Mouse (Mus musculus) kidney, adult 18-20 months (tissue): ENCODE data around the gene Lrp2.
A peak's percentile ranks its signal among the peaks of the same experiment; 100 is the strongest.

Experiments used
- DNase-seq: peaks from one replicate; pipeline ENCODE4 v3.0.0; 2021

Lrp2 gene

DNA sequence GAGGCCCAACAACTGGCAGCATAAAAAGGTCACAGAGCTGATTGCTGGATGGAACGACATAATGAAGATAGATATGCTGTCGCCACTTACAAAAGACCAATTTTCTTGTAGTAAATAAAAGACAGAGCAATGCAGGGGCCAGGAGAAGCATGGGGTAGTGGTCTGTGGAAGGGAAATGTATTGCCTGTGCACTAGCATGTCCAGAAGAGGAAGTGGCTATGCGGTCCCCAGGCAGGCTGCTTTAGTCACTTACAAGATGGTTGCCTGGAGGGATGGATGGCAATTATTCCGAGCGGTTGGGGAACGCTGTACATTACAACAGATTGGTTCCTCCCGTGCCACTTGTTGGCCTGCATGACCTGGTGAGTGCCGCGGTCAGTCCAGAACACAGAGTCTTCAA lies 85.5 kb downstream of the Lrp2 start:
- no peak for DNase-seq

DNA sequence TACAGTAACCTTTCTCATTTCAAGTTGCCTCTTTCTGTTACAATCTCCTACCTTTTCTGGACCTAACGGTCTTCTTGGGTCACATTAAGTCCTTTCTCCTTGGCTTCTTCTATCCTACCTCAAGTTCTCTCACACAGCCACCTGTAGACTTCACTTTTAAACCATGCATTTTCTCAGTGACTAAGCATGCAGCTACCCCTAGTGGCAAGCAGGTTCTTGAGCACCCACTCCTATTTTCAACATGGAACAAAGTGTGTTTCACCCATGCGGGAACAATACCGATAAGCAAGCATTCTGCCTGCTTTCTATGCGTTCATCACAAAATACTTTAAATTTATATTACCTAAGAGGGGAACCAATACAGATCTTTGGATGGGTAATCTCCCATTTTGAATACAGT lies 92.7 kb downstream of the Lrp2 start:
- no peak for DNase-seq

DNA sequence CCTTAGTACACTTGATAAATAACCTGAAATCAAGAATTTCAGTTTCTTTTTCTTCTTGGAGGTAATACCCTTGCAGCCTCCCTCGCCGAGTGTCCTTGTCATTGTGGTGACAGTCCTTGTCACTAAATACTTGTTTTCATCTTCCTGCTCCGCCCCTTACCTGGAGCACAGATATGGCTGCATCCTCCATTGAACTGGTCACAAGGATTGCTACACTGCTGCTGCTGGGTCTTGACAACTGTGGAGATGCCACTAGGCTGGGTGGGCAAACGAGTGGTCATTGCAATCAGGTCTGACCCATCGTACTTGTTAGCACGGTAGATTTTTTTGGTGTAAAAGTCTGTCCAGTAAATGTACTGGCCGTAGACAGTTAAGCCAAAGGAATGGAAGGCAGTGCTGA lies 104.9 kb downstream of the Lrp2 start:
- DNase-seq: no peak

DNA sequence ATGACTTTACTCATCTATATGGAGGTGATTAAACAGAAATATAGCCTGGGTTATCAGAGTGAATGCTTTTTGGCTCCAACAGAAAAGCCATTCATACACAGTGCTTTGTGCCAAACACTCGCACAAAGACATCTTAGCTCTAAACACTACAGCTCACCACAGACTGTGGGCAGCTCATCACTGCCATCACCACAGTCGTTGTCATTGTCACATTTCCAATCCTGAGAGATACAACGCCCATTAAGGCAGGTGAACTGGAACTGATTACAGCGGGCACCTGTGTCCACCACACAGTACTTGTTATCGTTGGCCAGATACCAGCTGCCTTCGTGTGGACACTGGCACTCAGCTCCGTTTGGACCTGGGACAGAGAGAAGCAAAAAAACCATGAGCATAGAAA lies 106.0 kb downstream of the Lrp2 start:
- DNase-seq: no peak

DNA sequence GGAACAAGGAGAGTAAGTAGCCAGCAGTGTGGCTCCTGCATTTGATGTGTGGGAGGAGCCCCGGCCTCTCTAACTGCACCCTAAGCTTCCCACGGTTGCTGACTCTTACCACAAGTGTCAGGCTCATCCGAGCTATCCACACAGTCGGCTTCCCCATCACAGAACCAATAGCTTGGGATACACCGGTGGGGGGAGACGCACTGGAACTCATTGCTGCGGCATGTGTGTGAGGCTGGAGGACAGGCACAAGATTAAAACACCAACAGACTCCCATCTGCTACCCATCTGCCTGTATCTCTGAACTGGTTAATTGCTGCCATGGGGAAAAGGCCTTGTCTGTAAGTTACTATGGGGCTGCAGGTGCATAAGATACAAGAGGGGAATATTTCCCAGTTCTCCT lies 109.0 kb downstream of the Lrp2 start:
- DNase-seq: no peak

DNA sequence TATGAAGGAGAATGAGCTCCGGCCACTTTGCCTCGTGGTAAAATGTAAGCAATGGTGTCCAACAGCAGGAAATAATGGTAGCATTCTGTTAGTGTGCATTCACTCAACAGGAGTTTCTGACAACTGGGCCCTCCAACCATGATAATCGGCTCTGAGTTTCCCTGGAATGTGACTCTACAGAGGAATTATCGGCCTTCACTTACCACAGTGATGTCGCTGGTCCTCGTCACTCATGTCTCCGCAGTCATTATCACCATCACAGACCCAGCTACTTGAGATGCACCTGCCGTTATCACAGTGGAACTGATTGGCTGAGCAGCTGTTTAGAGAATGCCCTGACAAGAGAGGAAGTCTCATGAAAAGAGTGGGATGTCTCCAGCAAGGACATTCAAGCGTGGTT lies 110.7 kb downstream of the Lrp2 start:
- no peak for DNase-seq

DNA sequence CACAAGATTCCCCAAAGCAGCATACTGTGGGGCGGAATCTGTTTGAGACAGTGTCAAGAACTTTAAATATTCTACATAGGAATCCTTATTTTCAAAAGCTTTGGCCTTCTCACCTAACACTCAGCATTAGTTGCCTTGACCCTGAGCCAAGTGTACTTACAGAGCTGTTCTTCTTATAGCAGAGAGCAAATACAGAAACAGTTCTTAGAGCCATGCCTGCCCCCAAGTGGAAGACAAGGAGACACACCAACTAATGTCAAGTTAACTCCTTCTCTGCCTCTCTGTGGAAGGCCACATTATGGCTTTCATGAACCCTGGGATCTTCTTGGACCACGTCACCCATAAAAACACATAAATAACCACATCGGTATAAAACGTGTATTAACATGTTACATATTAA lies 114.0 kb downstream of the Lrp2 start:
- DNase-seq: no peak

DNA sequence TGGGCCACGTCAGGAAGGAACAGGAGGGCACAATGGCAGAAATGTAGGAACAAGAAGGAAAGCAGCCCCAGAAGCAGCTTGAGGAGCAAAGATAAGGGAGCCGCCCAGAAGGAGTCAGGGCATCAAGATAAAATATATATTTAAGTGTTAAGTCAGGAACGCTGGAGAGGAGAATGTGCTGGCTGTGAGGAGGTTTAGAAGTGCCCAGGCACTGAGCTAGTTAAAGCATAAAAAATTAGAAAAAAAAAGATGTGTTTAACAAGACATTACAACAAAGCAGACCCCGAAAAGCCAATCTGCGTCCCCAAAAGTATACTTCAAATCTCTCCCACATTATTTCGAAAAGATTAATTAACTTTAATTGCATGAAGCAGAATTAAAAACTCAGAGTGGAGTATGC lies 122.3 kb downstream of the Lrp2 start:
- DNase-seq: no peak

DNA sequence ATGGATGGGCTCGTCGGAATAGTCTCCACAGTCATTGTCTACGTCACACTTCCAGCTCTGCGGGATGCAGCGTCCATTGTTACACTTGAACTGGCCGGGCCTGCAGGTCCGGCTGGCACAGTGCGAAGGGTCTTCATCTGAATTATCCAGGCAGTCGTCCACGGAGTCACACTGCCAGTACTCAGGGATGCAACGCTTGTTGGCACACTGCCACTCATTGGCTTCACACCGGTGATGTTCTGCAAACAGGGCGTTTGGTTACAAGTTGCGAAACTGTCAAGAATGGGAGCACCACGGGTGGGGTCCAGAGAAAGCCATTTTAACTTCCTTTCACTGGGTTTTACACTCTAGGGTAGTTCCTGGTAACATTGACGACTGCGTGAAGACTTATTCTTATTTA lies 126.4 kb downstream of the Lrp2 start:
- no peak for DNase-seq

DNA sequence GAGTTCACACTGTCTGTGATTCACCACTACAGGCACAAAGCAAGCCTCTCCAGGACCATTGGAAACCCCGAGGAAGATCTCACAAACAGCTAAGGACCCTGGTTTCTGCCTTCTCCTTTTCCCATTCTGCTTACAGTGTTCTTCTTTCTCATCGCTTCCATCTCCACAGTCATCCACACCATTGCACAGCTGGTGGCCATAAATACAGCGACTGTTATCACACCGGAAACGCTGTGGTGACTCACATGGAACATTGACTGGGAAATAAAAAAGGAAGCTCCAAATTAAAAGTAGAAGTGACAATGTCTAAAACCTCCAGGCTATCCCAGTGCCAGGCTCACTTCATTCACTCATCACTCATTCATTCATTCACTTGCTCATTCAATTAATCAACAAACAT lies 134.7 kb downstream of the Lrp2 start:
- DNase-seq: no peak

DNA sequence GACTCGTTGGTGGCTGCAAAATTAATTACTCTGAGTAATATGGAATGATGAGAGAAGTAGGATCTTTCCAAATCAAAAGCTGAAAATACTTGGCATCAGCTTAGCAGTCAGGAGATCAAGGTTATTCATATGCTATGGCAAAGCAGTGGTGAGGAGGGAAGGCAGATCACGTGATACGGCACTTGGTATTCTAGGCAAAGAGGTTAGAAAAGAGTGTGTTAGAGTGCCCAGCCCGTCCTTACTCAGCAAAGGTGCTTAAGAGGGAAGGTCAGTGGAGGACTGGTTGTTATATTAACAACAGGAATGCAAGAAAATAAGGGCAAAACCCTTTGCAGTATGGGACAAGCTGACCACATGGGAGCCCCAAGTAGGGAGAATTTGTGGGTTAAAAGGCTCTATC lies 137.3 kb downstream of the Lrp2 start:
- DNase-seq: no peak

DNA sequence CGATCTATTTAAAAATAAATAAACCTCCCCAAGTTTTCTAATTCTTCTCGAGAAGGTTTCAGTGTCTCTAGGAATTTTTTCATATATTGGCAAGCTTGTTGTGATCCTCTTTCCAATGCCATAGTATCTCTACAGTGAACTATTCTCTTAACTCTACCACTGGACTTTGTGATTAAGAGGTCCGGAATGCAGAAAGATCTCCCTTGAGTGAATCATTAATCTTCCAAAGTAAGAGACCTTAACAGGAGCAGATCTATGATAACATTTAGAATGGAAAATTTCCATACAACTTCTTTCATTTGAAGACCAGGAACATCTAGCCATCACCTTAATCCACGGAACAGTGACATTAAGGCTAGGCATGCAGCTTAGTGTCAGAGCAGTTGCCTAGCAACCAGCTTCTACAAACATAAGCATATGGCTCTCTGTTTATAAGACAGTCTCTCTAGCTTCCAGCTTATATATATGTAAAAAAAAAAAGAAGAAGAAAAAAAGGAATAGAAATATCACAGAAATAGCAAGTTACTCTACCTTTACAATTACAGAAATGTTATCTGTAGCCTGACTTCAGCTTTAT lies 139.9 kb downstream of the Lrp2 start:
- no peak for DNase-seq

DNA sequence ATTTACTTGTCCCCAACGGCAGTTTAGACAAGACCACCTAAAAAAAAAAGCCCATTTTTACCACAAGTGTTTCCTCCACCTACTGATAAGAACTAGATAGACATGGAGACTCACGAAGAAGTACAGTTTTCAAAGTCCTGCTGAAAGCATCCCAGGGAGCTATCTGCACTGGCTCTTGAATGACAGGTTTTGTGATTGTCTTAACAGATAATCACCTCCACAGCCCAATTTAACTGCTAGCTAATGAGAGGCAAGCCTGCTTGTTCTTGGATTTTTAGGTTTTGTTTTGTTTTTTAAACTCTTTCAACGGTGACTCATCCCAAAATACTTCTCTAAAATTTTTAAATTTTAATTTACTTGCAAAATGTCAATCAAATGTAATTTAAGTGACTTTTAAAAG lies 144.2 kb downstream of the Lrp2 start:
- no peak for DNase-seq

DNA sequence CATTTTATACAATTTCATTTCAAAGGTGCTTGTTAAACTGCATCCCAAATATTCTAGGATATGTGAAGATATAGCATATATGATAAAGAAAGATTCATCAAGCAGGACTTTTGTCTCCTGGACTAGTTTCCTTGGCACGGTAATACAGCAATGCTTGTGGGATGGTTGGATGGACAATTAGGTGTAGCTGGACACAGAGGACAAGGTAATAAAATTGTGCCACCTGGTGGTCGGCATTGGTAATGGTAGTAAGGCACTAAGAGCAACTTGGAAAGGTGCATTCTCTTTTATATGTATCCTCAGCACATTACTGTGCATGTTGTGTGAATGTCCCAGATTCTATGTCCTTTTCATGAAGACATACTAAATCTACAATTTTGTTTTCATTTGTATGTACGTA lies 157.7 kb downstream of the Lrp2 start:
- DNase-seq: peak; percentile 68

DNA sequence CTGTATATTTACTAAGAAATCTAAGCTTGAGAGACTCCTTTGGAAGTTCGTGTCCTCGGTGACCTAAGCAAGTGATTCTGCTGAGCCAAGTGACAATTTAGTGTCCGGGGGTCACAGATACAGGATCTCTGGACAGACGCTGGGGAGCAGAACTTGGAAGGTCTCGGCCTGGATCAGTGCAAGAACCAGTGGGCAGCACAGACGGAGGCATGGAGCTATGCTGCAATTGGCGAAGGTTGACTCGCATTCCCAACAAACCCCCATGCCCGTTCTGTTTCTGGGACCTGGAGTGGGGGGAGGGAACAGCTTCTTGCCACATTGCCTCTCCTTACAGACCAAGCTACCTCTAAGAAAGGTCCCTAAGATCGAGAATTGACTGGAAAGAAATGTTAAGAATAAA lies 158.7 kb downstream of the Lrp2 start:
- DNase-seq: no peak

DNA sequence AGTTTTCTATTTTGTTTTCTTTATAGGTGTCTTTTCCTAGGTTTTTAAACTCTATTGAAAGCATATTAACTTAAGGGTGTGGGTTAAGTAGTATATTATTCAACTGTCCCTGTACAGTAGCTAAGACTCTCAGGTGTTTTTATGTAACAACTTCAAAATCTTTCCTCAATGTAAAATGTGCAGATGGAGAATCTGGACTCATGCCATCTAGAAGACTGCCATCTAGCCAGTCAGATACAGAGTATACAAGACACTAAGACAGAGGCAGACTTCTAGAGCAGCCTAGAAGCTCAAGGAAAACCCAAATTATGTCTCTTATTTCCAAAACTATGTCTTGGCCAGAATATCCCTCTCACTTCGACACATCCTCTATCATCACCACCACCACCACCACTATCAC lies 159.8 kb downstream of the Lrp2 start:
- no peak for DNase-seq

DNA sequence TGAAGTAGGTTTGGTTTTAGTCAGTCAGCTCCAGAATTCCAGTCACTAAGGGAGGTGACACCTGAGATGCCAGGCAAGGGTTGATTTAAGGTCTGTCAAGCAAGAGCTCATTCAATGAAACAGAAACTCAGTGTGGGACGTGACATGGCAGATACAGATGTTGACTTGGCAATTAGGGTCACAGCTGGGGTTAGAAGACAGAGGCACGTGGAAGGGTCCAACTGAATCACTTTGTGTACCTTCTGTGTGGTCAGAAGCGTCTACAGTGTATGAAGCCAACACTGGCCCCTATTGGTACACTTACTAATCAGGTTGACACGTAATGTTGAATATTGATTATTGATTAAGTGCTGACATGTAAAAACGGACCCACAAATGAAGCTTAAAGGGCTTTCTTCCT lies 161.0 kb downstream of the Lrp2 start:
- DNase-seq: no peak

DNA sequence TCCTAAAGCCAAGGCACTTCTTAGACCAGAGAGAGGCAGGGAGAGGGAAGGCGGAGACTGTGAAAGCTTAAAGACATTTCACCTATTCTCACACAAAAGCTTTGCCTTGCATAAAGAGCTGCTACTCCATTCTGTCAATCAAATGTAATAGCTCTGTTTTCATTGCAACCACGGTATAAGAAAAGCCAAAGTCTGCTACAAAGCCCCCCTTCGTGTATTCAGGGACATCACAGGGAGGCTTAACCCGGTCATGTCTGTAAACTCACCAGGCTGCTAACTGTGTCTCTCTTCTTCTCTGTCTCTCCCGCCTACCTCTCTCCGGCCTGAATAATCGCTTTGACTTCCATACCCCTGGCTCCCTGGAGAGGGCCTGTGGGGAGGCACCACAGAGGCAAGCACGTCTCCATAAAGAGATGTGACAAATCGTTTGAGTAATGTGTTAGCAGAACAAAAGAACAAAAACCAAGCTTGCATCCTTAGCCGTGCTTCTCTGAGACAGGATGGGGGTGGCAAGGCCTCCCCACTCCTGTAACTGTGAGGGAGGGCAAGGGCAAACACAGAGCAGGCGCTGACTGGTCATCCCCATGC lies 167.5 kb downstream of the Lrp2 start:
- DNase-seq: no peak

DNA sequence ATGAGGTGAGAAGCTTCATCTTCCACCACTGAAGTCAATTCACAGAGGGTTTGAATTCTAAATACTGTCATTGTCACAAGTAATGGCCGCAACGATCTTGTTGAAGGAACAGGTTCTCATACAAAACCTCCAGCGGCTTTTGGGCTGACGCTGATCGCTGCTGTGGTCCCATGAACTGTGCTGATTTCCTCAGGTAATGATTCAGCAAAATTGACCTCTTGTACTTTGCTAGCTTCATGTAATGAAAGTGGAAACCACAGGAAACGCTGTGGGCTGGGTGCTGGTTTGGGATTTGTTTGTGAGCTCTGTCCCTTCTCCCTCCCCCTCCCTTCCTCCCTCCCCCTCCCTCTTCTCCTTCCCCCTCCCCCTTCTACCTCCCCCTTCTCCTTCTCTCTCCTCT lies 170.8 kb downstream of the Lrp2 start:
- no peak for DNase-seq

DNA sequence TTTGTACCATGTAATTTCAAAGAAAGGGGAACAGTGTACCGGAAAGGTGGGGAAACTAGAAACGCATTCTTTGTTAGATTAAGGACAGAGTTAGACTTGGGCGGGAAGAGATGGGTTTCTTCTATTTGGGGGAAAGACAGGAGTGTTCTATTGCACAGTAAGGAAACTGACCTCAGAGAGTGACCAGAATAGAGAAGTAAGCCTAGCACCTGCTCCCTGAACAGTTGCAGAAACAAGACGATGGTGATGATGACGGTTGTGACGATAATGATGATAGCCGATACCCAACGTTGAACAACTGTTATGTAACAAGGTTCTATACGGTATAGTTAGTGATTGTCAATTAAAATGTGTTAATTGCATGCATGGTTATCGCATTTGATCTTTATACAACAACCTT lies 171.3 kb downstream of the Lrp2 start:
- DNase-seq: no peak

DNA sequence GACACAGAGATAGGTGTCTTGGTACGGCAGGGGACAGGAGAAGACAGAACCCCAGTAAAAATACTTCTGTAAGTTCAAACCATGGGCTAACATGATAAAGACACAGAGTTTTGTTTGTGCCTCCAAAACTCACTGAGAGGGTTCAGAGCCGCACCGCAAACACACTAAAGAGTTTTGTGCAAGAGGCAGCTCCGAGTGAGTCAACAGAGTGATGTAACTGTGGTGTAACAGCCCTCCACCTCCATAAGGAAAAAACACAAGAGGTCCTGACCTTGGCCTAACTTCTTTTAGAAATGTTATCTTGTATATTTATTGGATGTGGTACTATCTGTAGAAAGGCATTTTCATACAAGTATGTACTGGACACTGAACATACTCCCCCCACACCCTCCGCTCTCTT lies 180.2 kb downstream of the Lrp2 start:
- DNase-seq: no peak

DNA sequence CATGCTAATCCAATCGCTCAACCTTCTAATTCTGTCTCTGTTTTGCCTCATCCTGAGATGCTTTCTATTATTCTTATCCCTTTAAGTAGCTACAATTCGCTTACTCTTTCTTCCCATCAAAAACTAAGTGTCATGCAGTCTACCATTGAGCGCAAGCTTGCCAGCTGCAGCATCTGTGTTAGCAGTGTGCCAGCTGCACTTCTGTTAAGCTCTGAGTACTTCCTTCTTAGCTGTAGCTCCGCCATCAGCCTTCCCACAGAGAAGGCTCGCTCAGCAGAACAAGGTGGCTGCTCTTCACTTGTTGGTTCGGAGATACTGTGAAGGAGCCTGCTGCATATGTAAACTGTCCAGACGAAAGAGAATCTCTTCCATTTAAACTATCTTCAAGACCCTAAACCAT lies 183.6 kb downstream of the Lrp2 start:
- DNase-seq: no peak

DNA sequence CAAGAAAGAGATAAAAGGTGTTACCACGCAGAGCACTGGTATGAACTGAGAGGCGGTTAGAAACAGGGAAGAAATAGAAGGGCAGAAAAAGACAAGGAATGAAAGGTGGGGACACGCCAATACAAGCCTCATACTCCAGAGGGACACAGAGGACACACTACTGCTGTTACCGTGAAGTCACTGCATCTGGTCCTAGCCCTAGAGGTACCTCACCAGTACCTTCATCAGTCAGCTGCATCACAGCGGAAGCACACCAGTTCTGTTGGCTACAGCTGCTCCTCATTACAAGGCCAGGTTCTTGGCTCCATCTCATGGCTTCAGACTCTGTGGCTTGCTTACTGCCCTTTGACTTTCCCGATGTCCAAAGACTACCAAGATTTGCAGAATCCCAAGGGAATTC lies 184.0 kb downstream of the Lrp2 start:
- DNase-seq: no peak

DNA sequence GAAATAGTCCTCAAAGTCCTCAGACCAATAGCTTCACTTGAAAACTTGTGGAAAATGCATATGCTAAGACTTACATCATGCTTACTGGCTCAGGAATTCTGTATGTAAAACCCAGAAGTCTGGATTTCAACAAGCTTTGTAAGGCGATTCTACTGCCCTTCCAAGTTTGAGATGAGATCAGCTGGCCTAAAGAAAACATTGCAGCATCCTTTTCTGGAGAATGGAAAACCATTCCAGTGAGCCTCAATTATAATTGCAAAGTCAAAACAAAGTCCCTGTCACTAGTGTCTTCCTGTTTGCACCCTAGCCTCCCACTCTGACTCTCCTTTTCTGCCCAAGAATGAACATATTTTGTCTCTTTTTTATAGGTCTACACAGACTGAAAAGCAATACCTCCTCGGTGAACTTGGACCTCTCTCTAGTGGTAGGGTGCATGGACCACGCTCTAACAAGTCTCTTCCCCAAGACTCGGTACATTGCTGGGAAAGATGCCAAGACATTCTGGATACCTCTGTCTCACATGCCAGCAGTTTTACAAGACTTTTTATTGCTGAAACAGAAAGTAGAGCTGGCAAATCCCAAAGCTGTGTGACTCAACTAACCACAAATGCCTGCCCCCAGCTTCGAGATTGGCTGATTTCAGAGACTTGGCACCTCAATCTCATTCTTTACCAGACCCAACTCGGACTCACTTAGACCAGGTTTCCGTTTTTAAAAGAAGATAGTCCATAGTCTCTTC lies 184.8 kb downstream of the Lrp2 start:
- peak; percentile 11 for DNase-seq
